ENCODE assay signal across 15 mouse cellular contexts in genomic region chr2:124244543-124245245, GRCm38 (mm10).
DNase-seq lines count a peak whose midpoint lies in the region; ATAC-seq lines count a peak whose summit lies in the region.
"Had no signal": no experiment of that assay in that cellular context is flagged by ENCODE, and none has a peak within 500 bp of the region (broad histone marks: within the 10 kb centered on the region; RNA-seq: fewer than 3 reads in every experiment).

No protein-coding gene starts in this region.

- no peak overlapping the region for H3K9ac ChIP-seq in kidney, embryonic 15.5 days
- no peak overlapping the region for H3K9ac ChIP-seq in neural tube, embryonic 15.5 days (replicated peaks)
- H3K9ac ChIP-seq: forebrain, embryonic 15.5 days; heart, embryonic 13.5 days; hindbrain, embryonic 13.5 days had no signal

- H3K27ac ChIP-seq in kidney, embryonic 15.5 days, result no peak overlapping the region
- H3K27ac ChIP-seq in neural tube, embryonic 15.5 days (replicated peaks), result no peak overlapping the region
- H3K27ac ChIP-seq: forebrain, embryonic 15.5 days; heart, embryonic 13.5 days; hindbrain, embryonic 13.5 days had no signal

- no peaks in the 10 kb centered on the region for H3K4me1 ChIP-seq in kidney, embryonic 15.5 days
- H3K4me1 ChIP-seq in neural tube, embryonic 15.5 days, result peaks cover 5% of the 10 kb centered on the region; the same call in 1 of the 2 replicates
- H3K4me1 ChIP-seq: forebrain, embryonic 15.5 days had no signal

- no peaks in the 10 kb centered on the region for H3K27me3 ChIP-seq in kidney, embryonic 15.5 days
- no peaks in the 10 kb centered on the region for H3K27me3 ChIP-seq in neural tube, embryonic 15.5 days (replicated peaks)
- H3K27me3 ChIP-seq: forebrain, embryonic 15.5 days; heart, embryonic 13.5 days; hindbrain, embryonic 13.5 days had no signal

- ATAC-seq in kidney, embryonic 15.5 days (replicated peaks; ENCODE audit: low FRiP score), result no peak
- ATAC-seq in neural tube, embryonic 15.5 days (ENCODE audit: low FRiP score), result no peak
- ATAC-seq: forebrain, embryonic 15.5 days had no signal

- DNase-seq in cerebellum, adult 9-11 months, result peak; percentile 12
- DNase-seq in cerebellum, postnatal 4 days (ENCODE audit: low spot score in 2 of 2), result no peak
- peak; percentile 8 for DNase-seq in kidney, postnatal 10 days
- peak; percentile 21 to 47 for DNase-seq in adrenal gland, postnatal 36 days
- DNase-seq in lung, postnatal 36 days, result peak; percentile 73
- no peak for DNase-seq in urinary bladder, postnatal 14 days (ENCODE audit: low spot score)
- DNase-seq: B cell, adult 2 months; cerebellum, adult 11 months; liver; thymus, adult 18-20 months had no signal

- no peaks in the 10 kb centered on the region for H3K9me3 ChIP-seq in kidney, embryonic 15.5 days (replicated peaks)
- no peaks in the 10 kb centered on the region for H3K9me3 ChIP-seq in neural tube, embryonic 15.5 days (replicated peaks)
- H3K9me3 ChIP-seq: forebrain, embryonic 15.5 days; heart, embryonic 13.5 days; hindbrain, embryonic 13.5 days had no signal

- no peak overlapping the region for H3K4me3 ChIP-seq in kidney, embryonic 15.5 days (replicated peaks)
- H3K4me3 ChIP-seq in neural tube, embryonic 15.5 days (replicated peaks), result no peak overlapping the region
- H3K4me3 ChIP-seq: forebrain, embryonic 15.5 days; heart, embryonic 13.5 days; hindbrain, embryonic 13.5 days had no signal

- H3K36me3 ChIP-seq in kidney, embryonic 15.5 days, result no peaks in the 10 kb centered on the region
- no peaks in the 10 kb centered on the region for H3K36me3 ChIP-seq in neural tube, embryonic 15.5 days
- H3K36me3 ChIP-seq: forebrain, embryonic 15.5 days; heart, embryonic 13.5 days; hindbrain, embryonic 13.5 days had no signal

- no peak overlapping the region for H3K4me2 ChIP-seq in kidney, embryonic 15.5 days
- H3K4me2 ChIP-seq in neural tube, embryonic 15.5 days, result no peak overlapping the region
- H3K4me2 ChIP-seq: forebrain, embryonic 15.5 days; heart, embryonic 13.5 days; hindbrain, embryonic 13.5 days had no signal

- WGBS in kidney, embryonic 15.5 days, result 67% methylated on average over 4 of the region's 4 CpGs
- WGBS in neural tube, embryonic 15.5 days, result 41% methylated on average over 4 of the region's 4 CpGs

Comparison
In these comparisons a context has a peak if more than half of its experiments do, and no peak if none do; other contexts are left out.
1. DNase-seq: peak in cerebellum, adult 9-11 months (single experiment), kidney, postnatal 10 days (single experiment), adrenal gland, postnatal 36 days (2 of 2) and lung, postnatal 36 days (single experiment); none in cerebellum, postnatal 4 days (0 of 2) and urinary bladder, postnatal 14 days (single experiment).